Mouse (Mus musculus): ENCODE measurements around the gene Inf2.

The Inf2 gene

DNA sequence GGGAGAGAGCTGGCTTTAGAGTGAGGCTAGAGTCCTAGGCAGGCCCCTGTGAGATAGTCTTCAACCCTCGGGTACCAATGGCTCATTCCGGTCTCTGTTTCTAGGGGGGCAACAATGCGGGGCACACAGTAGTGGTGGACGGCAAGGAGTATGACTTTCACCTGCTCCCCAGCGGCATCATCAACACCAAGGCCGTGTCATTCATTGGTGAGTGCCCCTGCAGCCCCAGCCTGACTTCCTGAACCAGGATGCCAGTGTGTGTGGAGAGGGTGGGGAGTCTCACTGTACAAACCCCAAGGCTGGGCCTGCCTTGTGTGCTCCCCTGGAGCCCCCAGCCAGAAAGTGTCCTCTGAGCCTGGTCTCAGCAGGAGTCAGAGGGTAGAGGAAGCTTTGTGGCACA is 39.6 kb downstream of the Inf2 start:
- no peak for DNase-seq

DNA sequence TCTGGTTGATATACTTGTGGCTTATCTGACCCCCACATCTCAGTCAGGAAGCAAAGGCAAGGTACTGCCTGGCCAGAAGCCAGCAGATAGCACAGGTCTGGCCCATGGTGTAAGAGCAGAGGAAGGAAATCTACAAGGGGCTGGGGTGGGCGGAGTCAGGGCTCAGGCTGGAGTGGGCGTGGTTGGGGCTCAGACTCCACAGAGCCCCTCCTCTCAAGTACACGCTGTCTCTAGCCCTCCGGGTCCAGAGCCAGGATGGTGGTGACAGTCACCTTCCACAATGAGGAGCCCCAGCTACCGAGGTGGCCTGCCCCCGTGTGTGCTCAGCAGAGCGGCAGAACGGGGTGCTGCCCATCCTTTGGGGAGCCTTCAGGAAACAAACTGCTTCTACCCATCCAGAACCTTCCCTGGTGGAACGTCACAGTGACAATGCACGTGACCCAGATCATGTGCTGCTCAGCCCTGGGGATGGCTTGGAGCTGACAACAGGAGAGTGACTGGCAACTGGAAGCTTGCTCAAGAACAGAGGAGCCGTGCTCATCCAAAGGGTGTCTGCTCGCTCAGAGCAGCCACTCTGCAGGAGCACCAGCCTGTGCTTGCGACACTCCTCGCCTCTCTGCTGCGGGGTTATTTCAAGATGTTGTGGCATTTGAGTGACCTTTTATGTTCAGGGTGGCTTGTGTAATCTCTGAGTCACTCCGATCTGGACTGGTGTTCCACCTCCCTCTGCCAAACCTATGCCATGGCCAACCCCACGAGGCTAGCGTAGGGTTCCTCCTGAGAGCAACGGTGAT is 40.5 kb downstream of the Inf2 start:
- peak; percentile 35 for DNase-seq

DNA sequence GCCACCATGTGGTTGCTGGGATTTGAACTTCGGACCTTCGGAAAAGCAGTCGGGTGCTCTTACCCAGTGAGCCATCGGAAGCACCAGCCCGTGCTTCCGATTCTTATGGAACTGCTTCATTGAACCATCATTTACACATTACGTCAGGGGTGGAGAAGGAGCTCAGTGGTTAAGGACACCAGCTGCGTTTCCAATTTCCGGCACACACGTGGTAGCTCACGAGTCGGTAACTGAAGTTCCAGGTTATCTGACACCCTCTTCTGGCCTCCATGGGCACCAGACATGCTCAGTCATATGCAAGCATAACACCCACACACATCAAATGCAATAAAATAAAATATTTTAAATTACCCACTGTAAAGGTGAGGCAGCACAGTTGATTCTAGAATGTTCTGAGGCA is 41.4 kb downstream of the Inf2 start:
- DNase-seq: no peak

DNA sequence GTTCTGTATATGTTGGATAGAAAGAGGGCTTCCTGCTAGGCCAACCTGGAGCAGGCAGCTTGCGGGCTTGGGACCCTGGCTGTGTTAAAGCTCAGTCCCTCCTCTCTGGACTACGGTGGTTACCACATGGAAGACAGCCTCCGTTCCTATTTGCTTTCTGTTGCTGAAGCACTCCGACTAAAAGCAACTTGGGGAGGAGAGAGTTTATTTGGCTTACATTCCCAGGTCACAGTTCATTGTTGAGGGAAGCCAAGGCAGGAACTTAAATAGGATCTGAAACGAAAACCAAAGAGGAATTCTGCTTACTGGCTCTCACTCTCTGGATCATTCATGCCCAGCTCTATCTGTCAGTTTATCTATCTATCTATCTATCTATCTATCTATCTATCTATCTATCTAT is 42.2 kb downstream of the Inf2 start:
- DNase-seq: no peak

DNA sequence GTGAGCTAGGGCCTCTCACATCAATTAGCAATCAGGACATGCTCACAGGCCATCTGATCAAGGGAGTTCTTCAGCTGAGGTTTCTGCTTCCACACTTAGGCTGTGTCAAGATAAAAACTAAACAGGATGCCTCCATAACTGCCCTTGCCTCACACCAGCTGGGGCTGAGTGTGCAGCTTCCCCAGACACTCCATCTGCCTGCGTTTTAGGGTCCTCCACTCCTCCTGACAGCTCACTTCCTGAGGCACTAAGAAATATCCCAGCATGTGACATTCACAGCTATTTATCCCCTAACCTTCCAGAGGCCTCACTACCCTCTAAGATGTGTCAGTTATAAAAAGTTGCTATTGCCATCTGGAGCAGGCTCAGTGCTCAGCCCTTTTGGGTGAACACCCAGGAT is 42.9 kb downstream of the Inf2 start:
- DNase-seq: no peak

DNA sequence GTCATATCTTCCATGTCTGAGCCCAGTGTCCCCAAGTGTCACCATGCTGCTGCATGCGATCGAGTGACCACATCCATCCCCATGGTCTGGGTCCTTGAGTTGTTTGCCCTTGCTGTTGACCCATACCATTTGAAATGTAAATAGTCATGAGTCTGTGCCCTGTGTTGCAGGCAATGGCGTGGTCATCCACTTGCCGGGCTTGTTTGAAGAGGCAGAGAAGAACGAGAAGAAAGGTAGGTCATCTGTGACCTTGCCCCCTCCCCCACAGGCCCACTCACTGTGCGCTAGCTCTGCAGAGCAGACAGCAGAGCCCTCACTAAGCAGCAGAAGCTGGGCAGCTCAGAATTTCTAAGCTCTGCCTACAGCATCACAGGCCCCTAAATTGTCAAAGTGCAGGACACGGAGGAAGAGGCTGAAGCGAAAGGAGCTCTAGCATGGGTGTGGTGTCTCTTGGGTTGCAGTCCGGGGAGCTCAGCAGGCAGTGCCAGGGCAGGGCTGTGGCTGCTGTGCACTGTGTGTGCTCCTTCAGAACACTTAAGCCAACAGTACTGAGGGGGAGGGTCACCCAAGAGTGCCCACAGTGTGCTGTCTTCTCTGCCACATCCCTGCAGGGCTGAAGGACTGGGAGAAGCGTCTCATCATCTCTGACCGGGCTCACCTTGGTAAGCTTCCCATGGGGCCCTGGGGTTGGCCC is 43.6 kb downstream of the Inf2 start:
- DNase-seq: no peak

DNA sequence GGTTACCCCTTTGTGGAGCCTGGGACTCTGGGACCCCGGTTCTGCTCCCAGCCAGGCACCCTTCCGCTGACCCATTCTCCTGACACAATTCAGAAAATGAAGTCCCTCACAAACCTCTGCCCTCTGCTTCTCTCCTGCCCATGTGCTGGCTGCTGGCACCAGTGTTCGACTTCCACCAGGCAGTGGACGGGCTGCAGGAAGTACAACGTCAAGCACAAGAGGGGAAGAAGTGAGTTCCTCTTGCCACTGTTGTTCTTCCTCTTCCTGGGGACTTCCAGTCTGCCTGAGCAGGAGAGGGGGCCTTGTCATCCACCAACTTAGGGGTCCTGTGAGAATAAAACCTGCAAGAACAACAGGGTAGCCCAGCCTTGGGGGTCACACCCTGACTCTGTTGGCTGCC is 44.3 kb downstream of the Inf2 start:
- no peak for DNase-seq

DNA sequence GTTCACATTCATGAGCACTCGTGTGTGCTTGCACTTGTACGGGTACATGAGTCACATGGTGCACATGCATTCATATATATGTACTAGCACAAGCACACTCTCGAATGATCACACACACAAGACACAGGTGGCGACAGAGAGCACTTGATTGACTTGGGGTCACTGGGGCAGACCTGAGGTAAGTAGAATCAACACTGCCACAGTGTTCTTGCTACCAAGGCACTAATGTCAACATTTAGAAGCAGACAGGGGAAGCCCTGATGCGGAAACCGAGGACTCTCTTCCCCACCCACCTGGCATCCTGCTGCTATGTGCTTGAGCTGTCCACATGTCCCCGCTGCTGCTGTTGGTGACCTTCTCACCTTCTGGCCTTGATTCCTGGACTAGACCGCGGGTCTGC is 45.1 kb downstream of the Inf2 start:
- no peak for DNase-seq

DNA sequence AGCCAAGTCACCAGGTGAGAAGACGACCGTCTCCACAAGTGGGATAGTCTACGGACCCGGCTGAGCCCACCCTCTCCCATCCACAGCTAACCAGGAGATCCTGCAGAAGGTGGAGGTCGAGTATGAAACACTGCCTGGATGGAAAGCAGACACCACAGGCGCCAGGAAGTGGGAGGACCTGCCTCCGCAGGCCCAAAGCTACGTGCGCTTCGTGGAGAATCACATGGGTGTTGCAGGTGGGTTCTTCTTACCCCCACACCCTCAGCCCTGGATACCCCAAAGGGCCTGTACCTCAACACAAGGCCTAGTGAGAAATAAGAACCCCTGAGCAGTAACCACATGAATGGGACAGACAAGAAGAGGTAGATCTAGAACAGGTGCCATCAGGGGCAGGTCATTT is 50.9 kb downstream of the Inf2 start:
- DNase-seq: no peak

DNA sequence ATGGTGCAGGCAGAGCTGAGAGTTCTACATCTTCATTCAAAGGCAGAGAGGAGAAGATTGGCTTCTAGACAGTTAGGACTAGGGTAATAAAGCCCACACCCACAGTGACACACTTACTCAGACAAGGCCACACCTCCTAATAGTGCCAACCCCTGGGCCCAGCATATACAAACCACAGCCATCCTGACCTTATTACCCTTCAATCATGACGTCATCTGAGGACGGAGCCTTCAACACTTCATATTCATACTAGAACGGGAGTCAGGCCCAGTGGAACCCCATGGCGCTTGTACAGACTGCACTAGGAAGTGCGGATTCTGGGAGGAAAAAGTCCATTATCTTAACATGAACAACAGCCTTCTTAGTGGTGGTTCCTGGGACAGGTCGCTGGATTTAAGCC is 54.5 kb downstream of the Inf2 start:
- DNase-seq: no peak

DNA sequence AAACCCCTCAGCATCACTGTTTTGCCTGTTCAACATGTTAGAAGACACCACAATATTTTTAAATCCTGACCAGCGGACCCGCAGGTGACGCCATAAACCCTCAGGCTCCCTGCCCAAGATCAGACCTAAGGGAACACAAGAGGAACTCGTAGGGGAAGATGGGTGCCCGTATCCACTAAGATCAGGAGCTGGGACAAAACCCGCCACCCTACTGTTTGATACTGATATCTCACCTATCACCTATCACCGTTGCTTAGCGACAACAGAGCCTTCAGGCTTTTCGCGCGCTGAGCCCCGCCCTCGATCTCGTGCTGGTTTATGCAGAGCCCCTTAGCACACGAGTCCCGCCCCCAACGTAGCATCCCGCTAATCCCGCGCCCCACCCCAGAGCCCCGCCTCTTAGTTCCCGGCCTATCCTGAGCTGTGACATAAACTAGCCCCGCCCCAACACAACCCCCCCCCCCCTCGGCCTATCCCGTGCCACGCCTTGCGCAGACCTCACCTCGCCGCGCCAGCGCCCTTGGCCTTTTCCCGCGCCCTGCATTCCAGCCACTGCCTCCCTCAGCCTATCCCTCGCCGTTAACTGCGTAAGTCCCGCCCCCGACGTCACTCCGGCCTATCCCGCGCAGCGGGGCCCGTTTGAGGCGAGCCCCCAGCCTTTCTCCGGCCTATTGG is 55.7 kb downstream of the Inf2 start, which contains the start of gene Siva1:
TSS of gene Siva1 (plus strand) at position 500 of the 675 bp plus-strand sequence.
- peak; percentile 93 for DNase-seq

DNA sequence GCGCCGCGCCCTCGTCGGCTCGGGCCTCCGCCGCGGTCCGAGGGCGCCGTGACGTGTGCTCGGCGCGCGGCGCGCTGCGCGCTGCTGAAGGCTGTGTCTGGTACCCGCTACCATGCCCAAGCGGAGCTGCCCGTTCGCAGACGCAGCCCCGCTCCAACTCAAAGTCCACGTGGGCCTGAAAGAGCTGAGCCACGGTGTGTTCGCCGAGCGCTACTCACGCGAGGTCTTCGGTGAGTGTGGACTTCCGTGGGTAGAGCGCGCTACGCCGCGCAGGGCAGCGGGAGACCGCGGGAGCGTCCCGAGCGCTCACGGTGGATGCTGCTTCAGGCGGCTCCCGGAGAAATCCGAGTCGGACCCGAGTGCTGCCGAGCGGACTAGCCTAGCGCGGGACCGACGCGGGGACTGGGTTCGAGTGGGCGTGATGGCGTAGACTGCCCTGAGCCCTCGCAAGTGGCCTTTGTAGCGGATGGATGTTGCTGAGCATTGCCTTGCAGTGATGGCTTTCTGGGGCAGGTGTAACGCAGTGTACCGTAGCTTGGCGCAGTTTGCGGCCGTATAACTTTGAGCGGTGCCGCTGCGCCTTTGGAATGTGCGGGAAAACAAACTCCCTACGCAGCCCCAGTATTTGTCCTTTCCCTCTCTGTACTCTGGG is 56.4 kb downstream of the Inf2 start:
- peak; percentile 62 for DNase-seq

DNA sequence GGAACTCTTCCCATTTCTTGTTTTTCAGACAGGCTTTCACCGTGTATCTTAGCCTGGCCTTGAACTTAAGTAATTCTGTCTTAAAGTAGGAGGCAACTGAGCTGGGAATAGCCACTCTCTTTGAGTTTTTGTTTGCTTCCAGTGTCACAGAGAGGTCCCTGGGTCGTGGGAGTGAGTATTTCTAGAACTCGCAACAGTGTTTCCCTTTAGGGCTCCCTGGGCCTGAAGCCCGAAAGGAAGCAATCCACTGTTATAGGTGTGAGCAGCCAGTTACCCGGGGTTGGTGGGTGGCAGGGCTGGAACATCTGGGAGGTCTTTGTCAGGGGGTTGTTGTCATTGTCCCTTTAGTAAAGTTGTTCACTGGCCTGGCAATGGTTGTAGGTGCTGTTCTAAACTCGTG is 57.6 kb downstream of the Inf2 start:
- DNase-seq: no peak

DNA sequence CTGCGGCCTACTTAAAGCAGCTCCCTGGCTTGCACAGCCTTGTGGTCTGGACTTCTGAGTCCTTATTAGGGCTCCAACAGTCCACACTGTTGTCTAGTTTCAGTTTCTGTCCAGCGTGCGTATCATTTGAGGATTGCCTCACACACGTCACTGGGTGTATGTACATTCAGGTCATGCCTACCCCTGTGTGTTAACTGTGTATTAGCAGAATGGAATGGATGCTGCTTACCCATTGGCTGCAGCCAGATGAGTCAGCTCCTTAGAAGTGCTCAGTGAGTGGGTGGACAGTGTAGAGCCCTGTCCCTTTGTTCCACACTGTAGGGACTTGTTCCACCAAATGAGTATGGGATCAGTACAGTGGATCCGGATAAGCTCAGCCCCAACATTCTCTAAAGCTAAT is 59.5 kb downstream of the Inf2 start:
- DNase-seq: no peak

DNA sequence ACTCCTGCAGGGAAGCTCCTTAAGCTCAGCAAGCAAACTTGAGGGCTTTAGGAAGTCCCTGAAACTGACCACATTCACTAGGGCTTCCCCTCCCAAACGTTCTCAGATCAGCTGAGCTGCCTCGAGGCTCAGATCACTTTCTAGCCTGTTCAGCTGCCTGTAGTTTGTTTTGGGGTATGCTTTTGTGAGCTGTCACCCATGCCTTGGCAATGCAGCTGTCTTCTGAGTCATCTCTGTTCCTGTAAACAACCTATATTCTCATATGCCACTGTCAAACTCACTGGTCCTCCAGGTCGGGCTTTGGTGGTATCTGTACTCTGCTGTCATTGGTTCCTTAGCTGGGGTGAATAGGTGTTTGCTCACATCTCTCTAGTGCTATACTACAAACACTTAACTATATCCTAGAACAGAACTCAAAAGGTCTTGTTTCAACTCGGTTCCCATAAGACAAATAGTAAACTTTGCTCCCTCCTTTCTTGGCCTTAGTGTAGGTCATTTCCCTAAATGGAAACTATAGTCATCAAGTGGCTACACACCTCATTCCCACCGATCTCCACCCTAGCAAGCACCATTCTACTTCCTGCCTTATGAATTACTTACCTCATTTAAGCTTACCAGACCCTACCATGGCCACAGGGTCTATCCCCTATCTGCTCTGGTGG is 63.3 kb downstream of the Inf2 start:
- no peak for DNase-seq

DNA sequence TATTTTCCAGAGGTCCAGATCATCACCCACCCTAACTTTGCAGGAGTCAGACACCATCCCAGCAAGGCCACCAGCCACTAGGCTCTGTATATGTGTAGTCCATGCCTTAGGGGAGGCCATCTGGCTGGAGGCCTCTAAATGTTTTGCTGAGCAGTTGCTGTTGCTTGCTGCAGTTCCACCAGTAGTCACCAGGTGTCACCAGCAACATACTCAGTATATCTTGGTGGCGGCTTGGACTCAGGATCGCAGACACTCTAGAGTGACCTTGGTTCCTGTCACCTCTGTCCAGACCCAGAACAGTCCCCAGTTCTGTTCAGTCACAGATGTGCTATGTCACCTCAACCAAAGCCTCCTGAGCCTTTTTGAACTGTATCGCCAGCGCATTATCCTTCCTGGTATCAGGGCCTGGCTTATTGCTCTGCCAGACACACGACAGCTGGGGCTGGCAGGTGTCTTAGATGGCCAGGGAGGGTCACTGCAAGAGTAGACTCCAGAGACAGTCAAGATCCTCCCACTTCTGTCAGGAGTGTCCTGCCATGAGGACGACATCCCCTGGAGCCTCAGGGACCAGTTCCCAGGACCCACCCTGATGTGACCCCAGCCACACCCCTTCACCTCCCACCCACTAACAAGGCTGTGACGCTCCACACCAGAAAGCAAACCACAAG is 64.7 kb downstream of the Inf2 start:
- peak; percentile 87 for DNase-seq

DNA sequence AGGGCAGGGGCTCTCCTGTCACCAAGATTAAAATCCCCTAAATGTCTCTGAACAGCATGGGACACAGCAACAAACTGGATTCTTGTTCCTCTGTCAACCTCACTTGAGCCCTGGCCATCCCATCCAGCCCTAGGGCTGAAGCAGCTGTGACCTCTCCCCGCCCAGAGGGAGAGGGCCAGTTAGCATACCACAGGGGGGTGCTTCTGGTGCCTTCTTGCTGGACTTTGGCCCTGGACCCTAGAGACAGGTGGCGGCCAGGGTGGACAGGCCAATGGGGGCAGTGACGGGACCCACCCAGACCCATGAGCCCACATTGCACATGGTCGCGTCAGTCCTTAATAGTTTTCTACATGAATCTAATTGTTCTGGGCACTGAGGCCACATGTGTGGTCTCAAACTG is 65.5 kb downstream of the Inf2 start:
- no peak for DNase-seq

DNA sequence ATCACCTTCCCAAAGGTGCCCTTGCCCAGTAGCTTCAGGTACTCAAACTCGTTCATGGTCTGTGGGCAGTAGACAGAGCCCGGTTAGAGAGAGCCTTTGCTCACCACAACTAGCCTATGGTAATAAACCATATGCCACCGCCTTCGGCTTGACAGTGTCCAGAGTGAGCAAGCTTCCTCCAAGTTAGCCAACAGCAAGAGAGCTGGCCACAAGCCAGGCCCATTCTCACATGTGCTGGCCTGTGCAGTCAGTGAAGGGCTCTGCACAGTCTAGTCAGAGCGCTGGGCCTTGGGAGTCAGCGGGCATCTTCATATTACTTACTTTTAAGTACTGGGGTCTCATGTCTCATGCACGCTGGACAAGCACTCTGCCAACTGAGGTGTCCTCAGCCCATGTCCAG is 70.0 kb downstream of the Inf2 start:
- DNase-seq: peak; percentile 46

DNA sequence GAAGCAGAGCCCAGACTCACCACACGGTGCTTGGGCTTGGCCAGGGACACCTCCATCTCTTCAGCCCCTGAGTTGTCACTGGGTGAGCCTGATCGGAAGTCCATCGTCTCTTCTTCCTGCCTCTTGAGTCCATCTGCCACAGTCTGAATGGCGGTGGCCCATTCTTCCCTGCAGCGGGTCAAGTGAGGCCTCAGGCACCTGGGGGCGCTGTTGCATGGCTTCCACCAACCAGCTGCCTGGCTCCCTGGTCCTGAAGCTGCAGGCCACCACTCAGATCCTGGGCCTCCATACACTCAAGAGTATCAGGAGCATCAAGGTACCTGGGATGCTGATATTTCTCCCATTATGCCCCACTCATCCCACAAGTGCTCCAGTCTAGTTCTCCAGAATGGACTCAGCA is 70.5 kb downstream of the Inf2 start:
- DNase-seq: peak; percentile 81

DNA sequence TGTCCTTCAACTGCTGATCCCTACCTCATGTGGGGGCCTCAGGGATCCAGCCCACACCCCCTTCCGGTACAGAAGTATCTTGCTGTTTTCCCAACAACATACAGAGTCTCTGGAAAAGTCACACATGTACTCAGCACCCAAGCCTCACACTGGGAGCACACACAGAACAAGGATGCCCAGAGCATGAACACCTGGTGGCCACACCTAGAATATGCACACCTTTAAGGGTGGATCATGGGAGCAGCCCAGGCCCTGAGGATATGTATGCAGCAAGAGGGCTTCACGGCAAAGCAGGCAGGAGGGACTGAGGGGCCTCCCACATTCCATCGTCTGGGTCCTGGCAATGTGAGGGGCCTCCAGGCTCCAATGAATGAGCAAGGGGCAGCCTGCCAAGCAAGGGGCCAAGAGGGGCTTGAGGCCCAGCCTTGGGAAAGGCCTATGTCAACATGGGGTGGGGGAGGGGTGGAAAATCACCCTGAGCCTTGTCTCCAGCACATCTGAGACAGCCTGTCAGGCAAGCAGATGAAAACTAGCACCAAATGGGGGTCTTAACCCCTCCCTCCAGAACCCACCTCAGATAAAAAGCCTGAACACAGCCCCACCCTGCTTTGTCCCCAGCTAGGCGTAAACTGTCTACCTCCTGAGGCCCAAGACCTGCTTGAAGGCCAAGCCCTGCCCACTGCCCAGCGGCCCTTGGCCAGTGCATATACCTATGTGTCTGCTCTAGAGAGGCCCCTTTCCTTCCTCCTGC is 72.2 kb downstream of the Inf2 start:
- peak; percentile 61 for DNase-seq

DNA sequence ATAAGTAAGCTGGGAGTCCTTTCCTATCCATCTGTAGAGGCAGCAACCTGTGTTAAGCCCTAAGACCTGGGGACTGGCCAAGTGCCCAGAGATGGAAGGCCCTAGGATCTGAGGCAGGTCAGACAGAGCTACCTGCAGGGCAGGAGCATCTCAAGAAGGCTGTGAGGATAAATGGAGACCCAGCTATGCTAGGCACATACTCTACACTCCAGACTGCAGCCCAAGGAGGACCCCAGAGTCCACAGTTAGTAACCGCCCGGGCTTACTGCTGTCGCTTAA is 72.7 kb downstream of the Inf2 start:
- DNase-seq: no peak

DNA sequence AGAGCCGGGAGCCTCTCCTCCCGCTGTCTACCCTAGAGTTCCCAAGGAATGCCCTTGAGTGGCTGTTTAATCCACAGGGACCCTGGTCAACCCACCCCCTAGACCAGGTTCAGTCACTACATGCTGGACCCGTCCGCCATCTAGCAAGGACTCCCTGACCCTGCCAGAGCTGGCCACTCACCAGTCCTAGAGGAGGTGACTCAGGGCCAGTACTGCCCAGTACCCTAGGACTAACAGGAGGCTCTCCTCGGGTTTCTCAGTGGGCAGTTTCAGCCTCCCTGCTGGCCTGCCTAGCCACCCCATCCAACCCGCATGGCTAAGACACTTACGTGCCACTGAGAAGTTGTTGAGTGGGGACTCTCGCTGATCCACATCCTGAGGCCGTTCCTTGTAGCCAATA is 73.3 kb downstream of the Inf2 start:
- no peak for DNase-seq
